Mouse (Mus musculus) megakaryocyte, embryonic 14.5 days (primary cell): ENCODE data around the gene Rad23b.

Source experiments
- FLI1 ChIP-seq: IDR thresholded peaks from 2 replicates; pipeline ENCODE4 v1.6.1; 2012; ENCODE audit warnings: low read length, inconsistent platforms, mixed read lengths
- GATA1 ChIP-seq: IDR thresholded peaks from 3 replicates; pipeline ENCODE4 v1.6.1; 2012; ENCODE audit warnings: mixed read lengths, low read length, inconsistent platforms, borderline replicate concordance

DNA sequence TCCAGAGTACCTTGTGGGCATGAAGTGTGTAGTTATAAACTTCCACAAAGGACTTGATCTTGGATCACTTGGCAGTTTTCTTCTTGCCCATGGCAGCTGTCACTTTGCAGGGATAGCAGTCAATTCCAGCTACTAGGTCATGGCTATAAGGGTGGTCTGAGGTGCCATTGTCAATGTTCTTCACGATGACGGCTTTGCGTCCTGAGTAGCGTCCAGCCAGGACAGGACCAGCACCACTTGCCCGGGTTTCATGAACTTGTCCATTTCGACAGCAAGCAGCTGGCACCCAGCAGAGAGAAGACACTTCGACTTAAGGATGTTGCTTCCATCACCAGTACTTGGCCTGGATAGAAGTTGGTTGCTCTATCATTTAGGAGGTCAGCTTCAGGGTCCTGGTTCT lies 42.6 kb downstream of the Rad23b start:
- TF ChIP-seq FLI1 = no peak
- TF ChIP-seq GATA1 = no peak
